Mouse (Mus musculus): Measurements from ENCODE around the gene Vash1. TPM values are rescaled to one million over a fixed set of nuclear protein-coding genes. Genes with fewer than 3 reads are reported as not detected.

Gene Vash1
- polyA plus RNA-seq, 1 experiment from 2014 or later, result 13.7 TPM

- H3K4me1 ChIP-seq (replicated peaks), result no peaks in the 10 kb centered on the region
- H3K4me3 ChIP-seq (replicated peaks), result no peak overlapping the region
- no peak overlapping the region for H3K9ac ChIP-seq (replicated peaks)
- peaks cover 6% of the 10 kb centered on the region; the same call in 1 of the 2 replicates for H3K9me3 ChIP-seq
- 94% methylated on average over 1 of the region's 1 CpGs for WGBS
- H3K4me2 ChIP-seq, result no peak overlapping the region
- ATAC-seq (ENCODE audit: insufficient number of reproducible peaks, insufficient read depth, low FRiP score, low TSS enrichment, low read depth), result no peak
- no peak overlapping the region for H3K27ac ChIP-seq
- H3K27me3 ChIP-seq, result no peaks in the 10 kb centered on the region
- H3K36me3 ChIP-seq, result peaks cover 21% of the 10 kb centered on the region
Observed at GRCm38 (mm10) chr12:86694441-86694840, 15.9 kb downstream of the Vash1 start.

GRCm38 (mm10) chr12:86697996-86698395 lies 19.5 kb downstream of the Vash1 start:
- peaks cover 21% of the 10 kb centered on the region for H3K36me3 ChIP-seq
- H3K9ac ChIP-seq (replicated peaks), result no peak overlapping the region
- H3K4me3 ChIP-seq (replicated peaks), result no peak overlapping the region
- no peak overlapping the region for H3K27ac ChIP-seq
- no peak for ATAC-seq (ENCODE audit: insufficient number of reproducible peaks, insufficient read depth, low FRiP score, low TSS enrichment, low read depth)
- WGBS, result 79% methylated on average over 2 of the region's 2 CpGs
- H3K4me2 ChIP-seq, result no peak overlapping the region
- peaks cover 9% of the 10 kb centered on the region for H3K4me1 ChIP-seq (replicated peaks)
- H3K9me3 ChIP-seq, result peaks cover 6% of the 10 kb centered on the region; the same call in 1 of the 2 replicates
- H3K27me3 ChIP-seq, result no peaks in the 10 kb centered on the region

DNA sequence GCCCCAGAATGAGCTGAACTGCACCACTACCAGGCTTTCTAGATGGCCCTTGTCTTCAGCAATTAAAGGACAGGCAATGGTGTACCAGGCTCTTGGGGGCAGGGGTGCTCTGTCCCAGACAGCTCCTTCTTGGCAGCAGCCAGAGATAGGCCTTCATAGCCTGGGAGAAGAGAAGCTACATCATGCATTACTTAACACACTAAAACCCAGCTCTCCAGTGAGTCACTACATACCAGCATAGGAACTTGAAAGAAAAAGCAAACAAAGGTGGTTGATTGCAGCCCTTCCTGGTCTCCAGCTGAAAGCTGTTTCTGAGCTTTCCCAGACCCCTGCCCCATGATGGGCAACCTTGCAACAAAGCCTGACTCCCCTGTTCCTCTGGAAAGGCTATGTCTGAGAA lies 20.0 kb downstream of the Vash1 start:
- Histone ChIP-seq H3K9ac (replicated peaks) (no peak overlapping the region), H3K27me3 (no peaks in the 10 kb centered on the region), H3K9me3 (peaks cover 6% of the 10 kb centered on the region; the same call in 1 of the 2 replicates), H3K4me3 (replicated peaks) (no peak overlapping the region), H3K36me3 (peaks cover 27% of the 10 kb centered on the region), H3K4me2 (no peak overlapping the region), H3K27ac (no peak overlapping the region), H3K4me1 (replicated peaks) (peaks cover 9% of the 10 kb centered on the region)
- ATAC-seq (ENCODE audit: insufficient number of reproducible peaks, insufficient read depth, low FRiP score, low TSS enrichment, low read depth), result no peak

- Histone ChIP-seq H3K27ac (no peak overlapping the region), H3K9ac (replicated peaks) (no peak overlapping the region)
- ATAC-seq (ENCODE audit: insufficient number of reproducible peaks, insufficient read depth, low FRiP score, low TSS enrichment, low read depth), result no peak
Observed at GRCm38 (mm10) chr12:86699965-86700926, 21.7 kb downstream of the Vash1 start.

GRCm38 (mm10) chr12:86700927-86701310 lies 22.4 kb downstream of the Vash1 start:
- Histone ChIP-seq H3K4me1 (replicated peaks) (peaks cover 9% of the 10 kb centered on the region), H3K4me2 (no peak overlapping the region), H3K27me3 (no peaks in the 10 kb centered on the region), H3K9ac (replicated peaks) (no peak overlapping the region), H3K4me3 (replicated peaks) (no peak overlapping the region), H3K9me3 (peaks cover 6% of the 10 kb centered on the region; the same call in 1 of the 2 replicates), H3K27ac (no peak overlapping the region), H3K36me3 (peaks cover 25% of the 10 kb centered on the region; the same call in 1 of the 2 replicates)
- WGBS, result 71% methylated on average over 4 of the region's 4 CpGs
- no peak for ATAC-seq (ENCODE audit: insufficient number of reproducible peaks, insufficient read depth, low FRiP score, low TSS enrichment, low read depth)

More at GRCm38 (mm10) chr12:86699965-86700926, 21.7 kb downstream of the Vash1 start:
- peaks cover 9% of the 10 kb centered on the region for H3K4me1 ChIP-seq (replicated peaks)
- H3K4me3 ChIP-seq (replicated peaks), result no peak overlapping the region
- H3K36me3 ChIP-seq, result peaks cover 25% of the 10 kb centered on the region; the same call in 1 of the 2 replicates
- peaks cover 6% of the 10 kb centered on the region; the same call in 1 of the 2 replicates for H3K9me3 ChIP-seq
- 0 out of 2 replicates have a peak overlapping the region, but pooled peaks have one; percentile 6 for H3K4me2 ChIP-seq
- 35% methylated on average over 19 of the region's 19 CpGs for WGBS
- H3K27me3 ChIP-seq, result no peaks in the 10 kb centered on the region

DNA sequence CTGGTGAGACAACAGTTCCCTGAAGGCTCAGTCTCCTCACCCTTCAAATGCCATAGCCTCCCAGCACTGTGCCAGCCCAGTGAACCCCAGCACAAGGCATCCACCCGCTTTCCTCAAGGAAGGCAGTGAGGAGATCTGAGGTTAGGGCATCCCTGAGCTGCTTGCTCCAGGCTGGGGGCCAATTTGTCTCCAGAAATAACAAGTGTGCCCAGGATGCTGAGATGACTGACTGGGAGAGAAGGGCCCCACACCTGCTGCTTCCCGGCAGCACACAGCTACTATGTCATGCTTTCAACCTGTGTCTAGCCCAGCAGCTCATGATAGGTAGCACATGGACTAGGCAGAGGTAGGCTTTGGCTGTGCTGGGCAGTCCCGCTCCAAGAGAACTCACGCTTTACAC lies 23.0 kb downstream of the Vash1 start:
- H3K4me2 ChIP-seq, result no peak overlapping the region
- no peak overlapping the region for H3K27ac ChIP-seq
- H3K9me3 ChIP-seq, result peaks cover 6% of the 10 kb centered on the region; the same call in 1 of the 2 replicates
- ATAC-seq (ENCODE audit: insufficient number of reproducible peaks, insufficient read depth, low FRiP score, low TSS enrichment, low read depth), result no peak
- H3K27me3 ChIP-seq, result no peaks in the 10 kb centered on the region
- peaks cover 9% of the 10 kb centered on the region for H3K4me1 ChIP-seq (replicated peaks)
- H3K9ac ChIP-seq (replicated peaks), result no peak overlapping the region
- peaks cover 22% of the 10 kb centered on the region; the same call in 1 of the 2 replicates for H3K36me3 ChIP-seq
- 87% methylated on average over 4 of the region's 4 CpGs for WGBS
- H3K4me3 ChIP-seq (replicated peaks), result no peak overlapping the region

DNA sequence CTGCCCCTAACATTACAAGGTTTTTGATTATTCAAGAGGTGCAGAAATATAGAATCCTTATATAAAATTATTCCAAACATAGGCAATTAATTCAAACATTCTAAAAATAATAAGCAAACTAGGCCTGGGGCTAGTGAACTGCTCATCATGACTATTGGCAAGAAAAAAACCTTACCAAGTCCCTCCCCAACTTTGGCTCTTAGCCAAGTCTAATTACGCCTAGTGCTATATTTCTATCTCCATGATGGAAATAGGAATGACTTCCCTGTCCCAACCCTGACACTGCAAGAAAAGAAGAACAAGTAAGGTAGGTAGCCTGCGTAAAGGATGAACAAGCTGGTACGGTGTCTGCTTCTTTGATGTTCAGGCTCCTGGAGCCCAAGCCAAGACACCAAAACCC lies 24.2 kb downstream of the Vash1 start:
- WGBS, result 88% methylated on average over 3 of the region's 3 CpGs
- Histone ChIP-seq H3K36me3 (peaks cover 22% of the 10 kb centered on the region; the same call in 1 of the 2 replicates), H3K9me3 (no peaks in the 10 kb centered on the region), H3K27ac (no peak overlapping the region), H3K4me3 (replicated peaks) (no peak overlapping the region), H3K4me1 (replicated peaks) (peaks cover 9% of the 10 kb centered on the region), H3K27me3 (no peaks in the 10 kb centered on the region), H3K9ac (replicated peaks) (no peak overlapping the region), H3K4me2 (no peak overlapping the region)
- no peak for ATAC-seq (ENCODE audit: insufficient number of reproducible peaks, insufficient read depth, low FRiP score, low TSS enrichment, low read depth)

DNA sequence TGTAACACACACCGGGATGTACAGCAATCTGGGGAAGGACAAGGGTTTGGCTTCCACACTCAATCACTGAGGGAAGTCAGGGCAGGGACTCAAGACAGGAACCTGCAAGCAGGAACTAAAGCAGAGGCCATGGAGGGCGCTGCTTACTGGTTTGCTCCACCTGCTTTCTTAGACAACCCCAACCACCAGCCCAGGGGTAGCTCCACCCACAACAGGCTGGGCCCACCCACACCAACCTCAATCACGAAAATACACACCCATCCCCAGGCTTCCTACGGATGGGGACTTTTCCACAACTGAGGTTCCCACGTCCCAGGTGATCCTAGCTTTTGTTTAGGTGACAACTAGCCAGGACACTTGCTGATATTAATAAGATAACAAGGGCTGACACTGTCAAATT lies 27.3 kb downstream of the Vash1 start:
- Histone ChIP-seq H3K9ac (replicated peaks) (no peak overlapping the region), H3K36me3 (peaks cover 22% of the 10 kb centered on the region; the same call in 1 of the 2 replicates), H3K4me2 (no peak overlapping the region), H3K27ac (no peak overlapping the region), H3K4me3 (replicated peaks) (no peak overlapping the region), H3K27me3 (no peaks in the 10 kb centered on the region), H3K9me3 (no peaks in the 10 kb centered on the region), H3K4me1 (replicated peaks) (no peaks in the 10 kb centered on the region)
- WGBS, result 80% methylated on average over 5 of the region's 5 CpGs
- no peak for ATAC-seq (ENCODE audit: insufficient number of reproducible peaks, insufficient read depth, low FRiP score, low TSS enrichment, low read depth)

GRCm38 (mm10) chr12:86714026-86714425 lies 35.5 kb downstream of the Vash1 start:
- Histone ChIP-seq H3K4me3 (replicated peaks) (no peak overlapping the region), H3K27ac (no peak overlapping the region)

DNA sequence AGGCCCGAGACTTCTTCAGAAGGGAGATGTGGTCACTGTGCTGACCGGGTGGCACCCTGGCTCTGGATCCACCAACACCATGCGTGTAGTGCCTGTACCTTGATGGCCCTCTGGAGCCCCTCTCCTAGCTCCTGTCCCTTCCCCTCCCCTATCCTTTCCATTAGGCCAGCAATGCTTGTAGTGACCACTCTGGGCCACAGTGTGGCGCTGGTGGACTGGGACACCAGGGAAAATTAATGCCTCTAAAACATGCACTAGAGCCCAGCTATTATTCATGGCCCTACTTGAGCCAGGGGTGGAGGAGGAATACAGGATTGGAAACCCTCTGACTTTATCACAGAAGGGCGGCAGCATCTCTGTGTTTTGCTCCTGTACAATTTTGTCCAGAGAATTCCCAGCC lies 36.9 kb downstream of the Vash1 start:
- Histone ChIP-seq H3K27ac (no peak overlapping the region), H3K27me3 (no peaks in the 10 kb centered on the region), H3K9me3 (no peaks in the 10 kb centered on the region), H3K9ac (replicated peaks) (no peak overlapping the region), H3K4me3 (replicated peaks) (no peak overlapping the region), H3K36me3 (peaks cover 5% of the 10 kb centered on the region; the same call in 1 of the 2 replicates), H3K4me2 (no peak overlapping the region), H3K4me1 (replicated peaks) (peaks cover 9% of the 10 kb centered on the region)
- ATAC-seq (ENCODE audit: insufficient number of reproducible peaks, insufficient read depth, low FRiP score, low TSS enrichment, low read depth), result no peak
- 55% methylated on average over 5 of the region's 5 CpGs for WGBS

More at GRCm38 (mm10) chr12:86714026-86714425, 35.5 kb downstream of the Vash1 start:
- H3K4me1 ChIP-seq (replicated peaks), result 0 out of 2 replicates have a peak, but pooled peaks cover 2% of the 10 kb centered on the region
- no peaks in the 10 kb centered on the region for H3K9me3 ChIP-seq
- H3K4me2 ChIP-seq, result no peak overlapping the region
- H3K36me3 ChIP-seq, result peaks cover 5% of the 10 kb centered on the region; the same call in 1 of the 2 replicates
- no peak overlapping the region for H3K9ac ChIP-seq (replicated peaks)
- no peak for ATAC-seq (ENCODE audit: insufficient number of reproducible peaks, insufficient read depth, low FRiP score, low TSS enrichment, low read depth)
- 76% methylated on average over 5 of the region's 5 CpGs for WGBS
- H3K27me3 ChIP-seq, result no peaks in the 10 kb centered on the region

GRCm38 (mm10) chr12:86716962-86717361 lies 38.5 kb downstream of the Vash1 start:
- no peak for ATAC-seq (ENCODE audit: insufficient number of reproducible peaks, insufficient read depth, low FRiP score, low TSS enrichment, low read depth)
- H3K27ac ChIP-seq, result no peak overlapping the region
- H3K27me3 ChIP-seq, result no peaks in the 10 kb centered on the region
- no peak overlapping the region for H3K9ac ChIP-seq (replicated peaks)
- H3K9me3 ChIP-seq, result no peaks in the 10 kb centered on the region
- no peak overlapping the region for H3K4me2 ChIP-seq
- peaks cover 5% of the 10 kb centered on the region; the same call in 1 of the 2 replicates for H3K36me3 ChIP-seq
- peaks cover 15% of the 10 kb centered on the region for H3K4me1 ChIP-seq (replicated peaks)
- WGBS, result 91% methylated on average over 11 of the region's 11 CpGs
- H3K4me3 ChIP-seq (replicated peaks), result no peak overlapping the region

Data from limb, embryonic 12.5 days (tissue).